Mouse (Mus musculus) mature B cell (primary cell): ENCODE results near the gene Olfr952.

Experiments used
- in situ Hi-C: fragments of 300-500 bp; cut with MboI; formaldehyde crosslinking; loops from 2 replicates; pipeline ENCODE4 v1.14.3; 2019

The Olfr952 gene

DNA sequence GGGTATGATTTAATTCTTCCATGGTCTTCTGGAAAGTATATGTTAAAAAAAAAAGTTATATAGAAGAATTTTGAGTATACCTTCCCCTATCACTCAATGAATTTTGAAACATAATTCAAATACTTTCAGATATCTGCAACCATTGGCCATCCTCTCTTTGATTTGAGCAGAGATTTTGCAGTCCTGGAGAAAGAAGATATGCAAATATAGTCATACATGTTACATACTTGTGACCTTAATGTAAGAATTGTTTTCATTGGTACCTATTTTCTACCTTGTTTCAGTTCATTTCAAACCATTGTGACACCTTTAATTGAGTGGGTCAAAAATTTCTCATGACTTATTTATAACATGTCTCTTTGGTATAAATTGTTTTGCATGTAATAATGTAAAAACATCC, at the start of gene Olfr952:
Olfr952 (minus strand) TSS at position 101 of the 400 bp plus-strand sequence.
- in situ Hi-C loops = no loop called here

DNA sequence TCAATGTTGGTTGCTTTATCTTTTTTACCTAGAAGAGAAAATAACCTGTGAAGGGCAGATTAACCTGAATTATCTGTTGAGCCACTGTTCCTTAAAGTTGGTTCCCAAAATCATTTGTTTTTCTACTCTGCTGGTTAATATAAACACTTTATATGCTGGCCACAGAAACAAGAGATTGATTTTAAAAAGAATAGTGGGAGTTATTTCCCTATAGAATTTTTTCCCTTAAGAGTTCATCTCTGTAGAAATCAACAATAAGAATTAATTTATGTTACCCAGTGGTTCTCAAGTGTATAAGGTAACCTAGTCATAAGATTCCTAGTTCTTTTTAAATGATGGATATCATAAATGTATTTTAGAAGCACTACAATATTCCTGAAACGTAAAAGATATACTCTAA, 44.9 kb upstream of the Olfr952 start, which contains the start of gene Olfr955:
Olfr955 (minus strand) TSS at position 101 of the 400 bp plus-strand sequence.
- in situ Hi-C loops = no loop called here

DNA sequence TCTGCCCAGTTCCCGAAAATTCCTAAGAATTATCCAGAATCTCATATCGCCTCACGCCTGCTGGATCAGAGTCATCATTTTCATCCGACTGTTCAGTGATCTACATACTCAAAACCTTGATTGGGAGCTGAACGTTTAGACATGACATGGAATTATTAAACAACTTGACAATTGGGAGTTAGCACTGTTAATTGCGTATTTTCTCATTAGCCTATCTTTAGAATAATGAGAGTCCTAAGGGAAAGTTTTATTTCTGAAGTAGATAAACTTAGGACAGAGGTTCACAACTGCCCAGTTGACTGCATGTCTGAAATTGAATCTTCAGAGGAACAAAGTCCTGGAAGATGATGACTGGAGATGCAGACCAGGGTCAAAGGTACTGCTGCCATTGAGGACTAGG, 29.5 kb upstream of the Olfr952 start, which contains the start of gene Olfr954:
Olfr954 (plus strand) TSS at position 301 of the 400 bp plus-strand sequence.
- in situ Hi-C loops = no loop called here

GRCm38 (mm10) chr9:39387110-39387509, 39.8 kb downstream of the Olfr952 start, which contains the start of gene Olfr951:
Olfr951 (plus strand) TSS chr9:39387410.
- in situ Hi-C loops = no loop called here
